Mouse (Mus musculus) heart, adult 18-20 months (tissue): ENCODE measurements around the gene Stard13. TPM values are rescaled to one million over a fixed set of nuclear protein-coding genes. Genes with fewer than 3 reads are reported as not detected.
A peak's percentile ranks its signal among the peaks of the same experiment; 100 is the strongest.

ENCODE experiments used
- DNase-seq, 2 experiments: peaks; one replicate each; pipeline ENCODE4 v3.0.0; 2021 to 2022; ENCODE audit warnings: mixed read lengths in 1 of 2
- long read RNA-seq, 2 experiments: library from polyadenylated mRNA; stranded (forward); transcript quantifications; one replicate each; pipeline ENCODE4 v2.0.0; 2021
- total RNA-seq, 2 experiments: library from RNA; stranded (reverse); gene quantifications; 2 replicates each; pipeline ENCODE4 v1.2.3; 2021

The Stard13 gene
- total RNA-seq = 10 to 100 TPM; 27.0 to 32.0 TPM
- long read RNA-seq, experiment 1, full-length matches to known transcripts = 1 of 10 reads
- long read RNA-seq, experiment 1, partial matches to known transcripts = 4 of 10 reads
- long read RNA-seq, experiment 1, other reads (novel, unspliced or antisense) = 5 of 10 reads
- long read RNA-seq, experiment 2, partial matches to known transcripts = 1 of 1 reads
- long read RNA-seq, experiment 2, other reads (novel, unspliced or antisense) = 0 of 1 reads

DNA sequence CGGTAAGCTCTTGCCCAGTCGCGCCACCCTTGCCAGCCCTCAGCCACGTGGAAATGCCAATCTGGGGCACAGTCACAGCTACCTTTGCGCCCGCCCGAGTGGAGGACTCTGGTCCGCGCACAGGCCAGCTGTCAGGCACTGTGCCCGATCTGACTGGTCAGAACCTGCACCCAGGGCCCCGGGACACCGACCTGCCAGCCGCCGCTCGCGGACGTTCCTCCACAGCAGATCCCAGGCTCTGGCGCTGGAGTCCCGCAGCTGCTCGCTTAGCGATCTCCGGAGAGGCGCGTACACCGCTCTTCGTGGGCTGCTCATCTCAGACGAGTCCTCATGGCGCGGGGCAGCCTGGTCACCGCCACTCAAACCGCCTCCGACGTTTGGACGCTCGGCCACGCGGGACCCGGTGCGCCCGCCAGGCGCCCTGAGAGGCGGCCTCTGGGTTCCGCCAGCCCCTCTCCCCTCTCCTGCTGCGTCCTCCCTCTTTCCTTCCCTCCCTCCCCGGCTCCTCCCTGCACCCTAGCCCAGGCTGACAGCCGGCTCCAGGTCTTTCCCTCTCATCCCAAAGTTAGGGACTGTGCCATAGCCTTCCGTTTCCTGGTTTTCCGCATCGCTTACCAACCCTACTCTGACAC is at the start of gene Stard13:
TSS of gene Stard13 (minus strand) at position 437 of the 632 bp plus-strand sequence.
- DNase-seq = peak; percentile 50 to 62

DNA sequence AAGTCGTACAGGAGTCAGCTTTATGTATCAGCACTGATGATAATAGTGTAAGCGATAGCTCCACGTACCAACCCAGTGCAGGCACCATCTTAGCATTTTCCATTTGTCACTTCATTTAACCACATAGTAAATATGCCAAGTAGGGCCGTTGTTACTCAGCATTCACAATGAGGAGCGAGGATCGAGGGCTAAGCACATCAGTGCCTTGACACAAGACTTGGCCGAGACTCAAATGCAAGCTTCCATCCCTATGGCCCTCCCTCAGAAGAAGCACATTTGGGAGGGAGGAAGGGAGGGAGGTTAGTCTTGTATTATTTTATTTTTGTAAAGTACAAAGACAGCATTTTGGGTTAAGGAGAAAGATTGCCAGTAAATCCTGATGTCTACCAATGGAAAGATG is 45.9 kb upstream of the Stard13 start:
- DNase-seq = no peak

DNA sequence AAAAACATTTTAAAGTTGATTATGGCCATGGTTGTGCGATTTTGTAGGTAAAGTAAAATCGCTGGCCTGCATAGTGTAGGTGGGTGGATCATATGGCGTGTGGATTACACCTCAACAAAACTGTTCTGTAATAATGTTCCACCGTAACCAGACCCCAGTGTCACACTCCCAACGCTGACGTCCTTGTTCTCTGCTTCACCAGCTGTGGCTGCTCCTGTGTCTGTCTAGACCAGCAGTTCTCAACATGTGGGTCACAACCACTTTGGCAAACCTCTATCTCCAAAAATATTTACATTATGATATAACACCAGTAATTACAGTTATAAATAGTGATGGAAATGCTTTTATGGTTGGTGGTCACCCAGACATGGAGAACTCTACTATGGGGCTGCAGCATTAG is 44.3 kb upstream of the Stard13 start:
- no peak for DNase-seq

DNA sequence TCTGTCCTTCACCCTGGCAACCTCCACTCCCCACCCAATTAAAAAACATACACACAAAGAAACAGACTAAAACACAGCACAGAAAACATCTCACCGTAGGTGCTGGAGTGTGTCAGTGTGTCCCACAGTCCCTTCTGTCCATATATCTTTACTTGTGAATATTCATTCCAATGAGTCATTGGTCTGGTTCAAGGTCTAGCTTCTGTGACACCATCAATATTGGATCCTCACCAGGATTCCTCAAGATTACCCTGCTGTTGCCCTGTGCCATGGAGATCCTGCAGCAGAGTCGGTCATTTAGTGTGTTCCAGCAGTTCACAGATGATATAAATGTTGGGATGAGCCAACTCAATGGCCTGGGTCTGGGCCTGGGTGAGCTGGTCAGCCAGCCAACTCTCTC is 42.4 kb upstream of the Stard13 start:
- DNase-seq = no peak

DNA sequence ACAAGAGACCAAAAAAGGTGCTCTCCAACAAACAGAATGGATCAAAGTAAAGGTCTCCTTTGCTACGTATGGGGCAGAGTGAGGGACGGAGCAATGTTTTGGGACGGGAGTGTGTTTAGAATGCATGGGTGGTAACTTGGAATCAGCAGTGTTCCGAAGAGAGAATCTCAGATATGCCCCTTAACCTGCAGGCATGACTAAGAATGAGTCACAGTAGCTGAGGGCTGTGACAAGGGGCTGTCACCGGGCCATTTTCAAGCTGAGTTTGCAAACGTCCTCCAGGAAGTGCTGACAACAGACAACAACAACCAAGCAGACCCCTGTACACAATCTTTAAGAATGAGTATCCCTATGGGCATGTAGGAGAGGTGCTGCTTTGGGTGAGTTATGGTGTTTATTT is 40.6 kb upstream of the Stard13 start:
- no peak for DNase-seq

DNA sequence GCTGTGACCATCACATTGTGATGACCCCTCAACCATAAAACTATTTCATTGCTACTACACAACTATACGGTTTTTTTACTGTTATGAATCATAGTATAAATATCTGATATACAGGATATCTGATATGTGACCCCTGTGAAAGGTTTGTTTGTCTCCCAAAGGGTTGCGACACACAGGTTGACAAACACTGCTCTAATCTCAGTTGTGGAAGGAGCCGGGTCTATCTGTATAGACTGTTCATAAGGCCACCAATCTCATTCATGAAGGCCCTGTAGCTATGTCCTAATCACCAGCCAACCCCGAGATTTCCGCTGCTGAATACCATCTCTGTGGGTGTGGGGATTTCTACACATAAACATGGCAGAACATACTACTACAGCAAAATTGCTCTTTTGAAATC is 37.2 kb upstream of the Stard13 start:
- DNase-seq = no peak

DNA sequence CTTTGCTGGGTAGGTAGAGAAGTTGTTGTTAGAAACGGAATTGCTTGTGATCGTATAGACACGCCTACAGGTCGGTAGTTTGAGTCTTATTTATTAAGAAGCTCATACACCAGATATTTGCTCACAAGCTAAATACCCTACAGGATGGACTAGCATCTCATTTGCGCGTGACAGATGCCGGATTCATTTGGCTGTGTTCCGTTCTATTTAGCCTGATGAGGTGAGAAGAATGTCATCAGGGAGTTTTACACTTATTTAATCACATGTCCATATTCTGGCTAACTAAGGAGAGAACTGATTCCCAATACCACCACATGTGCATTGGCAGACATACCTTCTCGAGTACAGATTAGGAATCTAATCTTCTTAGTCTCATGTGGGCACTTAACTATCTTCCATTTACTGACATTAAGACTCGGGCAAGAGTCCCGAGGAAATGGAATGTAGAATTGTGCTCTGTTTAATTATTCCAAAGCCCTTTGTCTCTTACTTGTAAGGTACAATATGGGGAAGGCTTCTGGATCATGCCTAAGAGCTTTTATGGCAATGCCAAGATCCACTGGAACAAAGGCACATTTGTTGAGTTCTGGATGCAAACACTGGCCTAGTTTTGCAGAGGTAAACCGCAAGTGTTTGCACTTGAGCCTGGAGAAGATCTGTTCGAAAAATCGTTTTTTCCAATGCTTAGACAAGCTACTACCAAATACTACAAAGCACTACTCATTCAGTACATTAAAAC is 33.4 kb upstream of the Stard13 start:
- DNase-seq = no peak

DNA sequence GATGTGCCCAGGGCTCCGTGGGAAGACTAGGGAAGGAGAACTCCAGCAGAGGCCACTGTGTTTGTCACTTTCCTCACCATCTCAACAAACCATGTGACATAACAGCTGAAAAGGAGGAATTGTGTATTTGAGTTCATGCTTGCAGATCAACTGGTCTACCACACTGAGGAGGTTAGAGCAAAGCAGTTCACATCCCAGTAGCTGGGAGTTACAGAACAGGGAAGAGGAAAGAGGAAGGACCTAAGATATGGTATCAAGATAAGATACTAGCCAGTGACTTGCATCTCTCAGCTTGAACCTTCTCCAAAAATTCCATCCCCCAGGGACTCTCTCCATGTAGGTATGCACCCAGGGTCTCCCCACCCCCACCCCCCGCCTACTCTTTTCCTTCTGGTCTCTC is 27.9 kb upstream of the Stard13 start:
- DNase-seq = no peak

DNA sequence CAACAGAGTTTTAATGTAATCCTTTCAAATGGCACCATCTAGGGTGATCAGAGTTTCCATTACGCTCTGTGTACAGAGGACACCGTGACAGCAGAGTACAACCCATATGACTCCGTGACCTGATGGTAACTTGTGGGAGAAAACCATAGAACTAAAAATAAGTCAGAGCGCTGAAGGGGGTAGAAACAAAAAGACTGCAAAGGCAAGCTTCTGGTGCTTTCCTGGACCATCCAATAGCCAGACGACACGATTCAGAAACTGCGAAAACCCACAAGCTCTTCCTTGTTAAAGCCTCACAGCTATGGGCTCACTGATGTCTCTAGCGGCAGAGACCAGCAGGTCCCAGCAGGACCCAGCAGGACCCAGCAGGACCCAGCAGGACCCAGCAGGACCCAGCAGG is 18.6 kb upstream of the Stard13 start:
- DNase-seq = no peak

DNA sequence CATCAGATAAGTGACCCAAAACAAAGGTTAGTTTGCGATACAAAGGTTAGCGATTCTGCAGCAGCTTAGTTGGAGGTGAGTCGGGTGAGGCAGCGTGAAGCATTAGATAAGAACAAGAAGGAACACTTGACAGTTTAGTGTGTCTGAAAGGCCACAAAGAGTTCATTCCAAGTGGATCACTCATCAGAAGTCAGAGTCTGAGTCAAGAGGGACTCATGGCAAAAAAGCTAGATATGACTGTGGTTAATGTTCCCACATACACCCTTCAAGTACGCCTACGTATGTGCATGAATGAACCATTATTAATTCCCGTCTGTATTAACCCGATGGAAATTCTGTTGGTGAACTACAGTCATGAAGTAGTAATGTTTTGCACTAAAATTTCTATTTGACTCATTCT is 18.0 kb upstream of the Stard13 start:
- no peak for DNase-seq

DNA sequence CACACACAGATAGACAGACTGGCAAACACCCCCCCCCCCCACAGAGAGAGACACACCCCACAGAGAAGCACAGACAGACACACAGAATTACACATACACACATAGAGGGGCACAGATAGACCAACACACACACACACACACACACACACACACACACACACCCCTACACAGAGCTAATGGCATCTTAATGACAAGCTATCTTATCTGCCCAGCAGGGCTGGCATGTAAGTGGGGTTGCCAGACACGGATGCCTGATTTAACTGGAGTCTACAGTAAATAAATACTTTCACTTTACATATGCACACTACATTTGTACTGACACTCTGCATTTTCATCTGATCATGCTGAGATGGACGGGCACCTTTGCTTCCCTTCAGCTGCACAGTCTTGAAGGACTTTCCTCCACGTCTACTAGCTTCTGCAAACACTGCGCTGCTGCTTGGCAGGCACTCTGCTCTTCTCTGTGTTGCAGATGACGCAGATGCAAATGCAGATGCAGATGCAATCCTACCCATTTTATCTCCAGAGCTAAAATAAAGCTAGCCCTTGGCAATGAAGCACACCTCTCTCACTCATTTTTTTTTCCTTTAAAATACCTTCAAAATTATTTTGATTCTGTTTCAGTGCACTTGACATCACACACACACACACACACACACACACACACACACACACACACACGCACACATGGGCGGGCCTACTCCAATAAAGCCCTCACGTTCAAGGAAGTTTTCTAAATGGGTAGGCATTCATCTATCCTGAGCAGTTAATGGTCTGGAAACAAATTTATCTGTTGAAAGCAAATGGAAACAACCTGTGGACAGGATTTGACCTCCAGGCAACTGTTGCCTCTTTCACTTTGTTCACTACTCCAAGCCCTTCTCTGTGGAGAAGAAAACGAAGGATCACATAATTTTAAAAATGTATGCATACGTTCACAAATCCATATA is 15.3 kb upstream of the Stard13 start:
- no peak for DNase-seq

DNA sequence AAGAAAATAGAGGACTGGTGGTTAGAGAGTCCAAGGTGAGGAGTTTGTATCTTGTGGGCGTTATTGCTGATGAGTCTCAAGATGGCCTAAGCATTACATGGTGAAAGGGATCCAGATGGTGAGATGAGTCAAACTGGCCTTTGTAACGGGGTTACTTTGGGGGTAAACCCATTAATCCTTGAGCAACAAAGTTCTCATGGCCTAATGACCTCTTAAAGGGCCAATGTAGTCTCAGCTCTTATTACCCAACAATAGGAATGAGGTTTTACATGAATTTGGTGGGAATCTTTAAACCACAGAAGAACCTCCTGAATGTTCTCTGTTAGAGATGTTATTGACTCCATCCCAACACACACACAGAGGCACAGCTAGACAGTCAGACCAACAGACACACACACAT is 14.4 kb upstream of the Stard13 start:
- DNase-seq = no peak

DNA sequence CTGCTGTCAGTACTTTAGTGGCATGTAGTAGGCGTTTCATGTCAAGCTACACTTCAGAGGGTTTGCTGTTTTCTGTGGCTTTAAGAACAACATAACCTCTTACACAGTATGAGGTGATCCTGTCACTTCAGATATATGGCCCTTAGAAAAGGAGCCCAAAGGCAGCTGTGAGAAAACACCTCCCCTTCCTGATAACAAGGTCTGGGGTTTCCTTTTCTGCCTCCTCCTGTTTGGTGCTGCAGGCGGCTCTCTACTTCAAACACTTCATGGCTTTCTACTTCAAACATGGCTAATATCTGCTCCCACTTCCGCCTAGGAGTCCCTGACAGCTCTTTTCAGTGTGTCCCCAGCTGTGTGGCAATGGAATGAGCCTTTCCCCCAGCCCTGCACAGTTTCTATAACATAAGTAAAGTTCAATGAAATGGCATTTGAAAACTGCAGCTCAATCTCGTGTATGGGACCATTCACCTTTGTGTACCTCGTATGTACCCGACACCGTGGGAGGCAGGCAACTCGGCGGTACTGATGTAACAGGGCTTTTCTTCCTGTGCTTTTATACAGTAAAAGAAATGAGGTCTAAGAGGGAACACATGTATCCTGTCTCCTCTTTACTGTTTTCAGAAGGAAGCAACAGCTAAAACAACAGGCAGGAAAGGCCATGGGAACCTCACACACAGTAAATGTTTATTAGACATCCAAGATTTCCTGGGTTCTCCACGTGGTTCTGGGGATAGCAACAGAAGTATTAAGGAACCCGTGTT is 13.7 kb upstream of the Stard13 start:
- no peak for DNase-seq

DNA sequence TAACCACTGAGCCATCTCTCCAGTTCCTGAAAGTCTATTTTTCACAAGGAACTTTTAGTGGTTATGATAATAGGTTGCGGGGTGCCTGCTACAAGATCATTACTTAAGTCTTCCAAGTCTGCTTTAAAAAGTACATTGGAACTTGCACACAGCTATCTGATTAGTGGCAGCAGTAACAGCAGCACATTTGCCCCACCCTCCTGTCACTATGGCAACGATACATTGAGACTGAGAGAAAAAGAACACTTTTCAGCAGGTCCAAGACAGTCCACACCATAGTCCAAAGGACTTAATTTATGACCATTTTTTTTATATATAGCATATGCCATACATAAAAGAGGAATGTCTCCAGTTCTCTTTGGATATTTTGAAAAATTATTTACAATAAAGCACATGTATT is 12.7 kb upstream of the Stard13 start:
- no peak for DNase-seq

DNA sequence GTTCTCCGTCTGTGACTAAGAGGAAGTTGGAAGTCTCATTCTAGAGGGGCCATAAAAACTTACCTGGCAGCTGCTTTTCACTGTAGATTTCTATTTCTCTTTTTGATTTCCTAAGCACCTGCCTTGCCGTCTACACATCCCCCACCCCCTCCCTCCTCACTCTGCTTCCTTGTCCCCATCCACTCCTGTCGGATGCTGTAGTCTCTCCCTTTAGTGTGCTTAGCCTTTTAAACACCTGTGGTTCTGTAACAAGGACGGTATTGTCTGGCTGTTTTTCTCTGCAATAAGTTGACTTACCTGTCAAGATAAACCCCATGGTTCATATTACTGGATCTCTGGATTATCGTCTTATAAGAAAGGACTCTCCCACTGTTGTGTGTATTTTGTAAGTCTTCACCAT is 11.9 kb upstream of the Stard13 start:
- no peak for DNase-seq

DNA sequence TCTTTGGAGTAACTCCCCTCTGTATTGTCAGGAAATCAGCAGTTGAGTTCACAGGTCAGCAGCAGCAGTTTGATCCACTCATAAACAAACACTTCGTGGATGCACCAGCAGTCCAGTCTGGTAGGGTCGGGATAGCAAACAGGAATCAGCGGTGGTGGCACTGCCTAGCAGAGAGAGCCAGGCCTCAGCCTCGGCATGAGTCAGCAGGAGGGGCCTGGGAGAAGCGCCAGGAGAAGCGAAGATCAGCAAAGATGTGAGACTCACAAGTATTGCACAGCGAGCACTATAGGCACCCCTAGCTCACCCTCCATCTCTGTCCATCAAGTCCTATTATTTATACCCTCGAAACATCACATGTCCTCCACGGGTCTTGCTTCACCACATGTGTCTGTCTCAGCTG is 5.1 kb upstream of the Stard13 start:
- no peak for DNase-seq

DNA sequence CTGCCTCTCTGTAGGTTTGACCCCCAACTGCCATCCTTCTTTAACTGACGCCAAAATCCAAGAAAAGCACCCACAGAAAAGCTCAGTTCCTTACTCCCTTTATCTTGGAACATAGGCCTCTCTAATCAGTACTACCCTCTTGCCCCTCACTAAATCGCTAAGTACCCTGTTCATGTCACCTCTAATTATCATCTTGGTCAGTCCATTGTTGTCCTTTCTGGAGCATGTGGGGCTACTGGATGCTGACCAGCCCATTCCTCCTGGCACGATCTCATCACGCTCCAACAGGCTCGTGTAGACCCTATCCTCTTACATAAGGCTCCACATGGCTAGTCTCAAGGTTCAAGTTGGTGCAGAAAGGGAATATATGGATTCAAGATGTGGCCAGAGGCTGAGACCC is 2.8 kb upstream of the Stard13 start:
- no peak for DNase-seq

DNA sequence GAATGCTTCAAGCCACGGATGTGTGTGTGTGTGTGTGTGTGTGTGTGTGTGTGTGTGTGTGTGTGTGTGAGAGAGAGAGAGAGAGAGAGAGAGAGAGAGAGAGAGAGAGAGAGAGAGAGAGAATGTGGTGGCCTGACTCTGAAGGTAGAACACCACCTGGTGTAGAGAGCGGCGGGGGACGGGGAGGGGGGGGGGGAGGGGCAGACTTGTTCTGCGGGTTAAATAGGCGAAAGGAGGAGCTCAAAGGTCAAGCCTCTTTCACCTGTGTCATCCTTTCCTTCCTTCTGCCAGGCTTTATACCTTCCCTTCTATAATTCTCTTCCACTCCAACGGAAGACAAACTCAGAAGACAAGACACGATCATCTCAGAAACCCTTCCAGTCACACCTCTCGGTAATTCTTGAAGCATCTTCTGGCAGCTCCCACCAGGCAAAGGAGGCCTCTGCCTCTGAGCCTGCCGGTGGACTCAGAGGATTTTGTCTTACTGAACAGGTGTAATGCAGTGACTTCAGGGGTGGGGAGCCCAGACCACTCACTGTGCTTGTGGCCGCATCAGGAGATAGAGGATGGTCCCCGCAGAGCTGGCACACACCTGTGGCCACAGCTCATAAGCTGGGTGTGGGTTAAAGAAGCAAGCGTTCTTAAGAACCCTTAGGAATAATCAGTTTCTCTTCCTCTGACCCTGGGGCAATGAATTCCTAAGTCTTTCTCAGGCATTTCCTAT is 898 bp downstream of the Stard13 start:
- DNase-seq = no peak

DNA sequence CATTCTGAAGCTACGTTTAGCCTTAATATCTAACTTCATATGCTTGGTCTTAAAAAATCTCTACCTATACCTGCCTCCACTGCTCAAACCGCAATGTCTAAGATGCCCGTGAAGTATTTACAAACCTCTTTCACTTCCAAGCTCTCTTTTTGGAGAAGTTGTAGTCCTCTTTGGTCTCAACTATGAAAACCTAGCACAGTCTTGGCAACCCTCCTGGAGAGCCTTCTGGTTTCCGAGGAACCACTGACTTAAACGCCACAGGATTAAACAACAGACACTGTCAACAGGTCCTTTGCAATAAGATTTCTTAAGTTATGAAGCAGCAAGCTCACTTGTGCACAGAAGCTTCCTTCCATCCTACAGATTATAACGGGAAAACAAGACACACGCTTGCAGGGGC is 1.8 kb downstream of the Stard13 start:
- no peak for DNase-seq

DNA sequence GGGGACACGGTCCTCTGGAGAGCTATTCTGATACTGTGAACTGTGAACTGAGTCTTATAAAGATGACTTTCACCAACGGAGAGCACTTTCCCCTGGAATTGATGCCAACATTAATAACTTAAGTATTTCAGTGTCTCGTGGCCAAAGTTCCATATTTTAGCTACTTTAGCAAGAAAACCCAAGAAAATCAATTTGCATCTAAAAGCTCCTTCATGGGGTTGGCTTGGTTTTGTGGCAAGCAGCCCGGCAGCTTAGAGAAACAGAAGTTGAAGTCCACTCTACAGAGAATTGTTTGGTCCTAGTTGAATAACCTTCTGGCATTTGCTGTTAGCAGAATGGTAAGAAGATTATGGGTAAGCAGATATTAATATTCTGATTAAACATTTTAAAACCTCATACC is 2.2 kb downstream of the Stard13 start:
- DNase-seq = no peak

DNA sequence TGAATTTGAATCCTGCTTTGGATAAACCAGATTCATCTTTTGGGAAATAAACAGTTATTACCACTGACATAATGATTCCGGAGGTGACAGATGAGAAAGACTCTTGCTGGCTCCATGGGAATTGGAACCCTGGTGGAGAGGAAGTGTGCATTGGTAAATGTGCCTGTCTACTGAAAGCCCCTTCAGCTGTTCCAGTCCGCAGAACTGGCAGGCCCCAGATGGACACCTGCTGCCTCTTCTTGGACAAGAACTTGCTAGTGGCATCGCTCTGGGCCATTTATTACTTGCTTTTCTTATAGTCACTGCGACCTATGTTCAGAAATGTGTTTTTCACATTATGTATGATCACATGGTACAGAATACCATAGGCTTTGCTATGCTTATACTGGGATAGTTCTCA is 3.2 kb downstream of the Stard13 start:
- no peak for DNase-seq
